Mouse (Mus musculus) left cerebral cortex, adult 8-10 months (tissue): ENCODE results near the gene Ptgfr. TPM values are rescaled to one million over a fixed set of nuclear protein-coding genes. Genes with fewer than 3 reads are reported as not detected.
A peak's percentile ranks its signal among the peaks of the same experiment; 100 is the strongest.

Experiments
- DNase-seq, 2 experiments: peaks; one replicate each; pipeline ENCODE4 v3.0.0; 2022; ENCODE audit warnings: low spot score in 2 of 2
- total RNA-seq, 4 experiments: library from RNA; stranded (reverse); gene quantifications; 2 replicates each; pipeline ENCODE4 v1.2.4; 2022

Gene Ptgfr
- under 1 TPM; 0.57 to 1.00 (median 0.73) TPM for total RNA-seq

DNA sequence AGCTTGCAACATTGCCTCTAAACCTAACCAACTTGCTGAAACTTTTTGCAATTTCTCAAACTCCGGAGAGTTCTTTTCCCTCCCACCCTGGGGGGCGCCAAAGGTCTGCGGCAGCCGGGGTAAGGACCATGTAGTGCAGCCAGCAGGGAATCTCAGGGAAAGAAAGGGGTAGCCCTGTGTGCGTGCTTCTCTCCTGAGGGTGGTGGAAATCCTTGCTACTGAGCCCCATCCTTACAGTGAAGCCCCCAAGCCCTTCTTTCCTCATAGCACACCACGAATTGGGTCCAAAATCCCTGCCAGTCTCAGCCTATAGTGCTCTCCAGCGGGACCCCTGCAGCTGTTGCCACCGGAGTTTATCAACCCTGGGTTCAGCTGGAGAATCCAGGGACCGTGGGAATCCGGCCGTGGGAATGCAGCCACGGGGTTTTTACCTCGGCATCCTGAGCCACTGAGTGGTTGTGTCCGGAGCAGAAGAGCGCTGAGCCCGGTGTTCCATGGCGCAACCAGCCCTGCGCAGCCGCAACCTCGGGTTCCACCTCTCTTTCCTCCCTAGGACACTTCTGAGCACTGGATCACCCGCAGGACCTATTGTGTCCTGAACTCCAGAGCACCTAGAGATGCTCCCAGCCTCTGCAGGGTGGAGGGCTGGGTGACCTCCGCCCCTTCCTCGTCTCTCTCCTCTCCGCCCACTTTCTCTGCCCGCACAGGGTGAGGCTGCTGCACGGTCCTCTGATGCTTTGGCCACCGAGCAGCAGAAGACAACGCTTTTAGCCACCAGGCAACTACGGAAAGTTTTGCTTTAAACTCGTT is at the start of gene Ptgfr:
TSS of gene Ptgfr (minus strand) at position 760 of the 810 bp plus-strand sequence.
- peak in 1 of 2 experiments; percentile 3 for DNase-seq

DNA sequence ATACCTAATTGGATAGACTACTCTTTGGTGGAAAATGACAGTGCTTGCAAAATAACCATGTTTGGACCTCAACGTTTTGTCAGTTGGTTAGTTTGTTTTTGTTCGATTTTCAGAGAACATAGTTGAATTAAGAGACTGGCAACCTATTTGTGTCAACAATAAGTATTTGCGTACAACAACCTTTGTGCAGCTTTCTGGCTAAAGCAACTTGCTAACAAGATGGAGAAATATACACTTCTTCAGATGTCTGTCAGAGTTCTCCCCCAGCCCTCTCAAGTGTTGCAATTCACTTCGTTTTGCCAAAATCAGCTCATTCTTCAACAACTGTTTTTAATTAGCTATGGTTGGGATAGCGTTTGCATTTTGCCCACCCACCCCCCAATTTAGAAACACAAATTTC is 46.5 kb upstream of the Ptgfr start:
- DNase-seq, result no peak

DNA sequence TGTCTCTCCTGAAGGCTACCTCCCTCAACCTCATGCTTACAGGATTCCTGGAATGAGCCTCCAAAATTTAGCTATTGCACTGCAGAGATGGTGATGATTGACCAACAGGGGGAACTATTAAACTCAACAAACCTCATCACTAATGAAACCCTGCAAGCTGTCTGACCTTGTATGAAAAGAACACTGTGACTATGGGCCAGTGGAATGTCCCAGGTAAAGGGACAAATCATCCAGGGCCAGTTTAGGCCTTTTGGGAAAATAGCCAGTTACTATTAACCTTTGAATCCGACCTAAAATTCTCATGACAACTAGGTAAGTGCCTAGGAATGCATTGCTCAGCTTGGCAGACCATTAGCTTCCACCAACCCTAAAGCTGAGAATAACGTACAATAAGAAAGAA is 42.6 kb upstream of the Ptgfr start:
- DNase-seq, result no peak

DNA sequence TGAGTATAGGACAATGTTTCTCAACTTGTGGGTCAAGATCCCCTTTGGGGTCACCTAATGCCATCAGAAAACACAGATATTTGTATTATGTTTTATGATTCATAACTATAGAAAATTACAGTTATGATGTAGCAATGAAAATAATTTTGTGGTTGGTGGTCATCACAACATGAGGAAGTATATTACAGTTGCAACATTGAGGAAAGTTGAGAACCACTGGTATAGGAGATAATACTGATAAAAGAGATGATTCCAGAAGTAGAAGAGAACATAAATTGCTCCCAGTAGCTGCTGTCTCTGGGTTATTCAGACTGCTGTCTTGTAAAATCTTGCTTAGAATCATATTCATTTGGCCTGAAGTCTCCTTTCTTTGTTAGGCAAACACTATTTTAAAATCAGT is 31.5 kb upstream of the Ptgfr start:
- no peak for DNase-seq

DNA sequence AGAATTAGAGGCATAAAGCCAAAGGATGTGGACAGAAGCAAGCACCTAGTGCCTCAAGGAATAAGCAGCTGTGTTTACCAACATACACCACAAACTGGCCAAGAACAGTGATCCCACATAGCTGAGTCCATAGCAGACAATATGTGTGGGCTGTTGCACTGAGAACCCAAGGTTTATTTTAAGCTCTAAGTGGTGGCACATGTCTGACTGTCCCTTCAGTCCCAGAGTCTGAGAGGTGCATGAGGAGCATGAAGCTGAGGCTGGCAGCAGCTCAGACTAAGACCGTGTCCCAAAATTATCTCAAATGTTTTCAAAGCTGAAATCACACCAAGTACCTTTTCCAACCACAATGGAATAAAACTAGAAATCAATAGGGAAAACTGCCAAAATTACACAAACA is 13.9 kb upstream of the Ptgfr start:
- DNase-seq, result no peak

DNA sequence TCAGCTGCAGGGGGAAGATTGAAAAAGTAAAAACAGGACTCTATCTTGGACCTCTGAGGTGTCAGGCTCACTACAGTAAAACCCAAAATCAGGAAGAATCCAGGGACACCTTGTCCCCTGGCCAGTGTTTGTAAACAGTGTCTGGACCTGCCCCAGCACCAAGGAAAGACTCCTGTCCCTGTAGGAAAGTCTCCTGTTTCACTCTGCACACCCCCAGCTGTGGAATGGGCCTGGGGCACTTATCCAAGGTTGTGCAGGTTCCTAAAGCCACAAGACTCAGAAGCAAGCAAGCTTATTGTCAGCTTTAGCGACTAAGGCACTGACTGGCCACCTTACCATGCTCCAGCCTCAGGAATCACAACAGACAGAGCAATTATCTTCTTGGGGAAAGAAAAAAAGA is 13.2 kb upstream of the Ptgfr start:
- no peak for DNase-seq

DNA sequence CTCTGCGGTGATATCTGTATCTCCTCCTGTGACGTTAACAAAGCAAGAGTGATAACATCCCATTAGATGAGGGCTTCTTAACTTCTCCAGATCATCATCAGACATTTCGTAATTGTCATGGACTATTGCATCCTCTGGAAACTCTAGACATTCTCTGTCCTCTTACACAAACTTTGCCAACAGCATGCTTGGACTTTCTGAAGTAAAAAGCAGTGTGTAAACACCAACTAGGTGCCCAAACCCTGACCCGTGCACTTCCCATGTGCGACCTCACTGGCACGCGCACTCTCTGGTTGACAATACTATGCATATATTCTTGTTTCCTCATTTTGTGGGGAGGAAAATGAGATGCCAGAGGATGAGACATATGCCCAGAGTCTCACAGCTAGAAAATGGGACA is 8.9 kb upstream of the Ptgfr start:
- DNase-seq, result no peak

DNA sequence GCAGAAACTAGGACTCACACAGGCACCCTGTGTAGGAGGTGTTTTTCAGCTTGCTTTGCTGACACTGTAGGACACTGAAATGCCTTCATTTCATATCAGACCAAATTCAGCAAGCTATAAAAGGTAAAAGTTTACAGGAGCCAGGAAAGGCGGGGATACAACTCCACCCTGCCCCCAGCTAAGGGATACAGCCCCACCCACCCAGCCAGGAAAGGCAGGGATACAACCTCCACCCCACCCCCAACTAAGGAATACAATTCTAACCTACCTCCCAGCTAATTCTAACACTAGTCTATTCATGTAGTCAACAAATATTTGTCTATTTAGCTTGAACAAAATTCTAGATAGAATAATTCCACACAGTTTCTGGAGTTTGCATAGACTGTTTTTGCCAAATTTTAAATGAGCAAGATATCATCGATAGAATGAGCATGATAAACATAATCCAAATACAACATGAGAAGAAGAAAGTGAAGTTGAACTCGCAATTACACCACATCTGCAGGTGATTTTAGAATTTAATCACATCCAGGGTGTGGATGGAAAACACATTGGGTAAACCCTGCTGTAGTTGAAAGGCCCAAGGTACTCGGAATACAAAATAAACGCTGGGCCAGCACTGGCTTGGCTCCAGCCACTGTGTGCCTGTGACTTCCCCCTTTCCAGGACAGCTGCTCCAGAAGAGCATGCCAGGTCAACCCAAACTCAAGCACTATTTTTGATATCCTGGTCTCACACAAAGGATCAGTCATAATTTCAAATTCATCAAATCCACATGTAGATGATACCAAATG is 7.1 kb upstream of the Ptgfr start:
- no peak for DNase-seq

DNA sequence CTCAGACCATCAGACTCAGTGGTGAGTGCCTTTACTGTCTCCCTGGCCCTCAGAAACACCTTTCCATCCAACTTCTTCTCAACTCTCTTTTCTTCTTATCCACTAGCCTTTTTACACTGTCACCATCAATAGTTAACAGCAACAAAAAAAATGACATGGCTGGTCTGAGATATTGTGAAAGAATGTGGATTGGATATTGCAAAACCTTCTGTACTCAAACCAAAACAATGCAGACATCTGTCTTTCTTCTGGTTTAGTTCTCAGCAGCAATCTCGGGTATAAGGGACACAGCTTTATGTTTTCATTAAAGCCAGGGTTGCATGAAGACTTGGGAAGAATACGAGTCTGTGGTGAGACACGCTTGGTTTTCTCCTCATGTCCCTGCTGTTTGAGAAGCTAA is 3.3 kb upstream of the Ptgfr start:
- no peak for DNase-seq

DNA sequence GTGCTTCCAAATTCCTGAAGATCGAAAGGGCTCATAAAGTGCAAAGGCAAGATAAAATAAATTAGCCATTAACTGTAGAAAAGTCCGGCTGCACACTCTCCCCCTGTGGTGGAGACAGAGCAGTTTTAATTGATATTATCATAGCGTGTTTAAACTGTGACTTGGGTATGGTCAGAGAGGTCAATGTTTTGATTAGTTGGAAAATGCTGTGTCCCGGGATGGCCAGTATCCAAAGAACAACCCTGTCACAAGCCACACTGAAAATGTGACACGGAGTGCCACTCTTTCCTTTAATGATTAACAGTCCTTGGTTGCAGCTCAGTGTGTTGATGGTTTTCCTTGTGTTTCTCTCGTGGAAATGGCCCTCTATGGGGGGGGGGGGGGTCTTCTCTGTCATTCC is 942 bp upstream of the Ptgfr start:
- DNase-seq, result no peak

DNA sequence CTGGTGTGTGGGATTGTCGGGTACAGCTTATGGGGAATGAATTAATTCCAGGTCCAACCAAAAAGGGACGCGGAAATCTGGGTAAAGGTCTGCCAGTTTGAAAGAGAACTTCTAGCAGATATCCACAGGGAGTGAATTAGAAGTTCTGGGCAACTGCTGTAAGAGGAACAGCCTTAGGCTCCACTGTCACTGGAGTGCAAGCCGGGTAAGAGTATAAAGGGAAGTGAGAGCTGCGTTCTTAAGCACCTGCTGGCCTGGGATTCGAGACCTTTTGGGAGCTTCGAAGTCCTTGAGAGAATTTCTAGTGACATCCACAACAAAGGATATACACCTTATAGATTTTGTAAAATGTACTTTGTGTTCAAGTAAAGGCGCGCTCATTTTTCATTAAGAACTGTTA is 319 bp upstream of the Ptgfr start:
- no peak for DNase-seq

DNA sequence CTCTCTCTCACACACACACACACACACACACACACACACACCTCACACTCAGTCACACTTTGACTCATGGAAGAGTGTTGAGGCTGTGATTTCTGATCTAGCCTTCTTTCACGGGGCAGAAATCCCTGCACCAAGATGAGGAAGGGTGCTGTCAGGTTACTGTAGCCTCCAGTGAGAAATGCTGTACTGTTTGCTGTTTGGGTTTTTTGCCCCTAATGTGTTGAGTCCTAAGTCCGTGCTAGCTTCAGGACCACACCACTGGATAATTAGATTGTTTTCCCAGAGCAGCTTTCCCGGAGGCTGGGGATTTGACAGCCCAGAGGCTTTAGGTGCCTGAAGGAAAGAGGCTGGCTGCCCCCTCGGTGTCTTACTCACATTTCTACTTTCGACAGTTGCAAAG is 979 bp downstream of the Ptgfr start:
- DNase-seq, result no peak

DNA sequence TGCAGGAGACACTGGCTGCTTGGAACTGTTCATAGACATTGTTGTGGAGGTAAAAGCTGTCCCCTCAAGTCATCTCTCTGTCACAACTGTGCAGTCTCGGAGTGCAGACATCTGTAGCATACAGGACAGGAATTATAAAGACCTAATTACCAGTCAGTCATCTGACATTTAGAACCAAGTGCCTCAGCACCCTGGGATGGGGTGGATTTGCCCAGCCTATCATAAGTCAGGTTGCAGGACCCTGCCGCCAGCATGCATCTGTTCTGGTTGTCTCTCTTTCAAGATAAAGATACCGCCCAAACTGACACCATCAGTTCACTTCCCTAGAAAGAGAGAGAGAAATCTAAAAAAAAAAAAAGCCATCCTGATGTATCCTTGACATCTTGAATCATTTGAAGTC is 1.6 kb downstream of the Ptgfr start:
- no peak for DNase-seq

DNA sequence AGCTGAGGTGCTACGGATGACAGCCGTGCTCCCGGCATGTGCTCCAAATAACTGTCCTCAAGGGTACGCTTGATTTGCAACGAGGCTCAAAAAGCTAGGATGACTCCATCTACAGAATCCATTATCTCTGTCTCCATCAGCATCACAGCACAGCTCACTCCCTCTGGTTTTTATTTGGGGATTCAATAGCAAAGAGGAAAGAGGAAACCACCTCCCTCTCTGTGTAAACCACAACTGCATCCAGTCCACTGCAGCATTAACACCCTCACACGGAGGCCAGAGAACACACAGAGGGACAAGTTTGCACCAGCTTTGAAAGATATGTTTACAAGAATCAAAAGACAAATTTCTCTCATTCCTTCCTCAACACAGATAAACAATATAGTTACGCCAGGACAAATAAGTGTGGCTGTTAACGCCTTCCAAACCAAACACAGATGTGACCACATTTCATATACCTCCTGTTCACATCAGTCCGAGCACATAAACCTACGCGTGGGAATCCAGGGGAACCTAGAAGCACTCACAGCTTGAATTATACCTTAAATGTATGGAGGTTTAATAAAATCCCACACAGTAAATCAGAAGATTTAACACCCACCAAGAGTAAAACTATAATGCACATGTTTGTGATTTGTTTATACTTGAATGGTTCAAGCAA is 9.3 kb downstream of the Ptgfr start:
- DNase-seq, result no peak

DNA sequence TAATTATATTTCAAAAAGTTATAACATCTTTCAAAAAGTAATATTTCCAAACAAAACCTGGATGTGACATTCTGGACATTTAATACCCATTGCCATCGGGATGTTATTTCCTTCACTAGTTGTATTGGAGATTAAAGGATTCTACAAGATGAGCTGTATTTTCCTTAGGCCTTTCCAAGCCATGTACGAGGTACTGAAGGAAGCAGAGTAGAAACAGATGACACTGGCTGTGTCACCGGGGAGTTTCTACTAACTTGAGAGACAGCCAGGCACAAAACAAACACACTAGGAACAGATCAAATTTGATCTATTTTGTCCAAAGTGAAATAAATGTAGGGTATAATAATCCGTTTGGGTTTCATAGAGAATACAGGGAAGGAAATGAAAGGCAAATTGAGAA is 17.6 kb downstream of the Ptgfr start:
- no peak for DNase-seq

DNA sequence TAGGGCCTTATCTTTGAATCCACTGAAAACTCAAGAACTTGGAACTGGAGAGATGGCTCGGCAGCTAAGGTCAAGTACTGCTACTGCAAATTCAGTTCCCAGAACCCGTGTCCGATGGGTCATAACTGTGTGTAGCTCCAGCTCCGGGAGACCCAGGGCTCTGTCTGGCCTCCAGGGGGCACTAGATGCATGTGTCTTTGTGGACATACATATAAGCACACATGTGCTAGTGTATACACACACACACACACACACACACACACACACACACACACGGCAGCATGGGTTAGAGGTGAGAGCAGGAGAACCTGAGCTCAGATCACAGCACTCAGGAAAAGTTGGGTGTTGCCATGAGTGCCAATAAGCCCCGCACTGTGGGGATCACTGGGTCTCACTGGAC is 19.2 kb downstream of the Ptgfr start:
- DNase-seq, result no peak

DNA sequence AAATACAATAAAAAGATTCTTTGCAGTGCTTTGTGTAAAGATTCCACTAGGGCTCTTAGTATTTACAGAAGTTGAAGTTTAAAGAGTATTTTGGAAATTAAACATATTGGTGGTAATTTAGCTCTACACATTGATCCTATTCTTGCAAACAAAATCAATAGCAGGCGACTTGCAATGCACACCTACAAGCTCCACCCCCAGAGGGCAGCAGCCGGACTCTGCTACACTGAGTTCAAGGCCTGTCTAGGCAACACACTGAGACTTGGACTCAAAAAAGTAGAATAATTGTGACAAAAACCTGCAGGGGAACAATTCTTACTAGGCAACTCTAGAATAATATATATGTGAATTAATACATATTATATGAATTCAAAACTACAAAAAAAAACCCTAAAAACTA is 28.8 kb downstream of the Ptgfr start:
- no peak for DNase-seq

DNA sequence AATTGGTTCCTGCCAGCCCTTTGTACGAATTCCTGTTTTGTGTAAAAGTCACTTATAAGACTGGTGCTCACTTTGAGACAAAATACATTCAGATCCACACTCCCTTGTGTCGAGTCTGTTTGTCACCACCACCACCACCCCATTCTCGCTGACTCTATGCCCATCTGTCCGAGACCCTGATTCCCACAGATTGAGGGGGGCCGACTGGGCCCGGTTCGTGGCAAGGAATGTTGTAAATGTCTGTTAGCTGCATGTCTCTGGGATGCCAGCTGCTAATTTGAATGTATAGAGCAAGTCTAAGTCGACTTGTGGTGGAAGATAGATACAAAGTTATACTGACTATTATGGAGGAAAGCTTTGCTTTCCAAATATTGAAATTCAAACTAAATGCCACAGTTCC is 48.8 kb downstream of the Ptgfr start:
- no peak for DNase-seq

DNA sequence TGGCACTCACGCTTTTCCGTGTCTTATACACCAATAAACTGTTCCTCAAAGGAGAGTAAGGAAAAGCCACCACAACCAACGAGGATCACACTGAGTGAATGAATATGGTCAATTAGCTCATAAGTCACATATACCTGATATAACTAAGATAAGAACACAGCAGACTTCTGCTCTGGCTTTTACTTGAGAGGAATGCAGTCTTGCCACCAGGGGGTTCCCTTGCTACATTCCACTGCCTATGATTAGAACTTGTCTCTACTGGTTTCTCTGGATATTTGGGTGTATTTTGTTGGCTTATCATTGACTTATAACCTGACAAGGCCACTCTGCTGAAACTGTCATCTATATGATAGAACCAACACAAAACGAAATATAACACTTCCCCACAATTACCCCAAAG is 62.3 kb downstream of the Ptgfr start:
- DNase-seq, result peak; percentile 4 to 9

DNA sequence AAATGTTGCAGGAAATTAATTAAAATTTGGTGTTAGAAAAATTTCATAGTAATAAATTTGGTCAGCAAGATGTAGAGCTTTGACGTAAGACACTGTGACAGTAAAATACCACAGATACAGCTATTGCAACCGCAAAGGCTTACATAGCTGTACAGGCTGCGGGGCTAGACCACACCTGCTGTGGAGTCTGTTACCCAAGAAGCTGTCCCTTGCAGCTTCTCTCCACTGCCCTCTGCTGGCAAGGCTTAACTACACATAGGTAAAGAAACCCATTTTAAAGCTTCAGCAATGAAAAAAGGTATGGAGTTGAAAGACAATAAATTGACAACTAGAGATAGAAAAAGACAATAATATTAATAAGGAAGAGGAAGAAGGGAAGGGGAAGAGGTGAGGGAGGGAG is 66.4 kb downstream of the Ptgfr start:
- peak; percentile 2 to 5 for DNase-seq

DNA sequence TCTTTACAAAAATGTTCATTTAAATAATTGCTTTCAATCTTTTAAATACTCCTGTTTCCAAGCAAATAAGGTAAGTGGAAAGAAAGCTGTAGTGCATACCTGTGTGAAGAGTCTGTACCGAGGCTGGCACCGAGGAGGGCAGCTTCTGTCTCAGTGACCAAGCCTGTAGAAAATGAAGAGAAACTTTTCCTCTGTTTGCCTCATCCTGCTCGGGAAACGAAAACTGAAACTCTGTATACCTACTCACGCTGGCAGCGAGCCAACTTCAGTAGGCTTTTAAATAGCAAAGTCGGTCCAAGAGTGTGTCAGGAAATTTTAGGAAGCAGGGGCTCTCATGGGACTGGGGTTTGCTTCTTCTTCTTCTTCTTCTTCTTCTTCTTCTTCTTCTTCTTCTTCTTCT is 87.7 kb downstream of the Ptgfr start, which contains the start of gene Ifi44:
TSS of gene Ifi44 (minus strand) at position 224 of the 400 bp plus-strand sequence.
- DNase-seq, result no peak

DNA sequence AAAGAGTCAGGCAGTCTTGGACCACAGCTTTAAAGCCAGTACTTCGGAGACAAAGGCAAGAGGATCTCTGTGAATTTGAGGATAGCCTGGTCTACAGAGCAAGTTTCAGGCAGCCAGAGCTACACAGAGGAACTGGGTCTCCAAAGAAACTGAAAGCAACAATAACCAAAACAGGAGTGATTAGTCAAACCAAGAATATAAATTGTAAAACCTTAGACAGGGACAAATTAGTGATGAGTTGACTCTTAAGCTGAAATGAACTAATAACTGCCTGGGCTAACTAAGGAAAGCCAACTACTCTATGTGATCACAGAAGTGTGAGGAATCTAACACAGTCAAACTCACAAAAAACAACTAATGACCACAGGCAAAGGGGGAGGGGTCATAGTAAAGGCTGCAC is 88.9 kb downstream of the Ptgfr start:
- DNase-seq, result no peak
